ENCODE assay signal across 10 mouse cellular contexts in the genomic region with DNA sequence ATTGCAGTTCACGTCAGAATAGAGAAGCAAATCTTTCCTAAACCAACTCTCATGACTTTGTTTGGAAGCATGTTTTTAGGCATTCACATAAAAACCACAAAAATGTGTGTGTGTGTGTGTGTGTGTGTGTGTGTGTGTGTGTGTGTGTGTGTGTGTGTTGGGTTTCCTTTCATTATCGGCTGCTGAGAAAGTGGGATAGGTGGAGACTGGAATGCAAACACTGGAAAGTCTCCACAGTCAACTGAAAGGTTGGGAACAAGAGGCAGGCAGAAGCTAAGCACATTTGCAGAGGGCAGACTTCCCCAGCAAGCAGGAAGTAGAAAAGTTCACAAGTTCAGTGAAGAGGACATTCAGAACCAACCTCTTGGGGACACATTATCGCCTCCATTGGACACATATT.
DNase-seq lines count a peak whose midpoint lies in the region; ATAC-seq and TF ChIP-seq lines count a peak whose summit lies in the region.
"Had no signal": no experiment of that assay in that cellular context is flagged by ENCODE, and none has a peak within 500 bp of the region (broad histone marks: within the 10 kb centered on the region; RNA-seq: fewer than 3 reads in every experiment).

No protein-coding gene starts in this region.

- 48% methylated on average over 2 of the region's 3 CpGs for WGBS in kidney, embryonic 16.5 days

- TF ChIP-seq CTCF in embryonic fibroblast, embryonic 13.5 days (IDR thresholded peaks at IDR 0.05; ENCODE audit: borderline replicate concordance, insufficient read depth, low read length): no peak

- TF ChIP-seq POLR2A in embryonic fibroblast, embryonic 13.5 days (IDR thresholded peaks at IDR 0.05; ENCODE audit: low read depth, low read length): no peak
- no peak for TF ChIP-seq POLR2A in myocyte (IDR thresholded peaks at IDR 0.05; ENCODE audit: insufficient read length, low read depth)

- H3K27ac ChIP-seq in embryonic fibroblast, embryonic 13.5 days (ENCODE audit: insufficient read depth, low read length): peak overlapping the region; percentile 91
- peak overlapping the region; percentile 75 for H3K27ac ChIP-seq in kidney, embryonic 16.5 days (ENCODE audit: low read length)
- H3K27ac ChIP-seq: liver, embryonic 13.5 days; neural tube, embryonic 13.5 days had no signal

- H3K9me3 ChIP-seq in kidney, embryonic 16.5 days (ENCODE audit: low read length): no peaks in the 10 kb centered on the region
- H3K9me3 ChIP-seq: liver, embryonic 13.5 days; neural tube, embryonic 13.5 days had no signal

- no peak overlapping the region for H3K9ac ChIP-seq in kidney, embryonic 16.5 days (replicated peaks; ENCODE audit: low read length)
- H3K9ac ChIP-seq: liver, embryonic 13.5 days; neural tube, embryonic 13.5 days had no signal

- H3K79me2 ChIP-seq in myocyte (ENCODE audit: control insufficient read depth, insufficient read depth): no peaks in the 10 kb centered on the region

- no peak overlapping the region for H3K4me2 ChIP-seq in kidney, embryonic 16.5 days (replicated peaks; ENCODE audit: low read depth, low read length)
- H3K4me2 ChIP-seq in myocyte (ENCODE audit: low read depth): peak overlapping the region; percentile 60
- H3K4me2 ChIP-seq: liver, embryonic 13.5 days; neural tube, embryonic 13.5 days had no signal

- peak; percentile 46 for DNase-seq in heart, adult 8-10 months (ENCODE audit: low spot score)
- DNase-seq in heart, postnatal 14 days: no peak
- DNase-seq in spleen, postnatal 4 days (ENCODE audit: low spot score in 2 of 2): no peak
- DNase-seq in adrenal gland, adult 2 months: no peak
- no peak for DNase-seq in right cerebral cortex, postnatal 25 days
- DNase-seq: liver, embryonic 13.5 days had no signal

- H3K4me3 ChIP-seq in embryonic fibroblast, embryonic 13.5 days (ENCODE audit: insufficient read depth, low read length): no peak overlapping the region
- H3K4me3 ChIP-seq in kidney, embryonic 16.5 days (ENCODE audit: low read length): no peak overlapping the region
- H3K4me3 ChIP-seq in myocyte: no peak overlapping the region
- H3K4me3 ChIP-seq: liver, embryonic 13.5 days; neural tube, embryonic 13.5 days had no signal

- no peak overlapping the region for H3ac ChIP-seq in myocyte (ENCODE audit: control insufficient read depth, insufficient read length)

- intact Hi-C loops in heart, postnatal 14 days (cut with DNase I): no loop called here

- ATAC-seq in kidney, embryonic 16.5 days (ENCODE audit: low FRiP score, low TSS enrichment): peak; percentile 51

- H3K4me1 ChIP-seq in embryonic fibroblast, embryonic 13.5 days (ENCODE audit: control insufficient read depth, insufficient read depth, low read length): peaks cover 6% of the 10 kb centered on the region
- H3K4me1 ChIP-seq in kidney, embryonic 16.5 days (ENCODE audit: insufficient read depth, low read length): 0 out of 2 replicates have a peak, but pooled peaks cover 2% of the 10 kb centered on the region
- H3K4me1 ChIP-seq: liver, embryonic 13.5 days; neural tube, embryonic 13.5 days had no signal

- H3K36me3 ChIP-seq in kidney, embryonic 16.5 days (ENCODE audit: insufficient read depth, low read length): no peaks in the 10 kb centered on the region
- H3K36me3 ChIP-seq in myocyte (ENCODE audit: control insufficient read depth, insufficient read depth): no peaks in the 10 kb centered on the region
- H3K36me3 ChIP-seq: liver, embryonic 13.5 days; neural tube, embryonic 13.5 days had no signal

- H3K27me3 ChIP-seq in kidney, embryonic 16.5 days (ENCODE audit: insufficient read depth, low read length): peaks cover 16% of the 10 kb centered on the region; the same call in 1 of the 2 replicates
- no peaks in the 10 kb centered on the region for H3K27me3 ChIP-seq in myocyte (ENCODE audit: control insufficient read depth, insufficient read depth, insufficient read length)
- H3K27me3 ChIP-seq: liver, embryonic 13.5 days had no signal

TF ChIP-seq in myocyte, 11 proteins besides CTCF, POLR2A, EP300 and RAD21:
- TF ChIP-seq MYOG (IDR thresholded peaks at IDR 0.05; ENCODE audit: control insufficient read depth in 1 of 3, insufficient read depth in 1 of 3, insufficient read length in 2 of 3, low read depth in 2 of 3): no peak
- TF ChIP-seq TCF12 (IDR thresholded peaks at IDR 0.05; ENCODE audit: insufficient read depth, poor library complexity, severe bottlenecking): no peak
- TF ChIP-seq TCF3 (IDR thresholded peaks at IDR 0.05; ENCODE audit: insufficient read length, low read depth): no peak
- TF ChIP-seq SRF (IDR thresholded peaks at IDR 0.05; ENCODE audit: control insufficient read depth, insufficient read length, low read depth): no peak
TF ChIP-seq in myocyte: peak in this region for 0.
